Mouse (Mus musculus): ENCODE measurements around the gene Phc3.

- TF ChIP-seq POLR2A (IDR thresholded peaks at IDR 0.05; ENCODE audit: borderline replicate concordance, extremely low read depth, insufficient read depth, insufficient read length, poor library complexity, severe bottlenecking), result no peak
- TF ChIP-seq CTCF (IDR thresholded peaks at IDR 0.05; ENCODE audit: borderline replicate concordance, extremely low read depth, insufficient read depth, insufficient read length), result no peak
Observed at GRCm38 (mm10) chr3:30889014-30889413, 80.2 kb downstream of the Phc3 start.

Measured in brain, embryonic 14.5 days (tissue).